10 mouse cellular contexts compared by ENCODE assay signal in genomic region chrX:52791944-52792719, GRCm38 (mm10). TPM values are rescaled to one million over a fixed set of nuclear protein-coding genes. Genes with fewer than 3 reads are reported as not detected.
DNase-seq lines count a peak whose midpoint lies in the region; ATAC-seq and TF ChIP-seq lines count a peak whose summit lies in the region.
"Had no signal": no experiment of that assay in that cellular context is flagged by ENCODE, and none has a peak within 500 bp of the region (broad histone marks: within the 10 kb centered on the region; RNA-seq: fewer than 3 reads in every experiment).

No protein-coding gene starts in this region.

- no peak overlapping the region for H3K4me3 ChIP-seq in testis, adult 2 months (ENCODE audit: control insufficient read depth, low read depth, low read length)

- no peaks in the 10 kb centered on the region for H3K36me3 ChIP-seq in testis, adult 2 months (ENCODE audit: control insufficient read depth, insufficient read depth, low read length)
- H3K36me3 ChIP-seq: embryonic facial prominence, embryonic 12.5 days had no signal

- no peak for TF ChIP-seq POLR2A in testis, adult 2 months (IDR thresholded peaks at IDR 0.05; ENCODE audit: control insufficient read depth, low read depth, low read length)

- ATAC-seq in megakaryocyte progenitor cell, adult 5-6 weeks (replicated peaks; ENCODE audit: poor library complexity): peak; percentile 76
- no peak for ATAC-seq in erythroid progenitor cell, adult 5-6 weeks (replicated peaks; ENCODE audit: low FRiP score, poor library complexity, severe bottlenecking)

- no peak for TF ChIP-seq CTCF in testis, adult 2 months (IDR thresholded peaks at IDR 0.05; ENCODE audit: control insufficient read depth, insufficient read depth, insufficient replicate concordance, low read depth, low read length)

- peaks cover 6% of the 10 kb centered on the region; the same call in 1 of the 2 replicates for H3K4me1 ChIP-seq in testis, adult 2 months (ENCODE audit: control insufficient read depth, insufficient read depth, low read length)

- H3K27ac ChIP-seq in testis, adult 2 months (ENCODE audit: control insufficient read depth, insufficient read depth, low read depth, low read length): peak overlapping the region; percentile 69
- H3K27ac ChIP-seq: embryonic facial prominence, embryonic 12.5 days had no signal

- no peaks in the 10 kb centered on the region for H3K27me3 ChIP-seq in testis, adult 2 months (ENCODE audit: control insufficient read depth, insufficient read depth, low read length)
- H3K27me3 ChIP-seq: embryonic facial prominence, embryonic 12.5 days had no signal

- peak; percentile 40 for DNase-seq in adrenal gland, postnatal 10 days
- DNase-seq in adrenal gland, postnatal 4 days (ENCODE audit: low spot score in 2 of 2): no peak
- DNase-seq in testis, postnatal 10 days (ENCODE audit: low spot score): no peak
- no peak for DNase-seq in cerebellum, adult 11-12 months
- DNase-seq in spleen, postnatal 4 days (ENCODE audit: low spot score in 2 of 2): no peak
- DNase-seq: gastrocnemius, postnatal 14 days had no signal

RNA-seq across cellular contexts. Expression of gene Ccdc160, which starts 1.1 kb away (rescaled TPM):
- 10 to 100 TPM; 11.4 to 11.6 TPM for total RNA-seq in adrenal gland, postnatal 10 days (2021)
- 10 to 100 TPM; 13.6 to 22.7 TPM for total RNA-seq in adrenal gland, postnatal 4 days (2021)
- polyA plus RNA-seq in testis, adult 2 months (2012; rRNA removed): 1.5 and 2.2 TPM in 2 replicates
- not detected in 2 replicates for total RNA-seq in megakaryocyte progenitor cell, adult 5-6 weeks (2015)
- not detected in 2 replicates for total RNA-seq in megakaryocyte progenitor cell, adult 5-6 weeks (2017)
- total RNA-seq in erythroid progenitor cell, adult 5-6 weeks (2015; ENCODE audit: low replicate concordance): not detected in 2 replicates
- not detected in 2 replicates for total RNA-seq in erythroid progenitor cell, adult 5-6 weeks (2017; ENCODE audit: low replicate concordance)

Comparison
In these comparisons a context has a peak if more than half of its experiments do, and no peak if none do; other contexts are left out.
1. RNA of gene Ccdc160, which starts 1.1 kb away (total RNA-seq): 13.6 to 22.7 TPM in adrenal gland, postnatal 4 days and 11.4 to 11.6 TPM in adrenal gland, postnatal 10 days; not detected in megakaryocyte progenitor cell, adult 5-6 weeks and not detected in erythroid progenitor cell, adult 5-6 weeks; every median in the first group is over 10 times any median in the second.